Mouse (Mus musculus) lung, postnatal 25 days (tissue): Measurements from ENCODE around the gene Ppp1r13b.

ENCODE experiments used
- DNase-seq: peaks from one replicate; pipeline ENCODE4 v3.0.0; 2022; ENCODE audit warnings: low spot score

The Ppp1r13b gene

DNA sequence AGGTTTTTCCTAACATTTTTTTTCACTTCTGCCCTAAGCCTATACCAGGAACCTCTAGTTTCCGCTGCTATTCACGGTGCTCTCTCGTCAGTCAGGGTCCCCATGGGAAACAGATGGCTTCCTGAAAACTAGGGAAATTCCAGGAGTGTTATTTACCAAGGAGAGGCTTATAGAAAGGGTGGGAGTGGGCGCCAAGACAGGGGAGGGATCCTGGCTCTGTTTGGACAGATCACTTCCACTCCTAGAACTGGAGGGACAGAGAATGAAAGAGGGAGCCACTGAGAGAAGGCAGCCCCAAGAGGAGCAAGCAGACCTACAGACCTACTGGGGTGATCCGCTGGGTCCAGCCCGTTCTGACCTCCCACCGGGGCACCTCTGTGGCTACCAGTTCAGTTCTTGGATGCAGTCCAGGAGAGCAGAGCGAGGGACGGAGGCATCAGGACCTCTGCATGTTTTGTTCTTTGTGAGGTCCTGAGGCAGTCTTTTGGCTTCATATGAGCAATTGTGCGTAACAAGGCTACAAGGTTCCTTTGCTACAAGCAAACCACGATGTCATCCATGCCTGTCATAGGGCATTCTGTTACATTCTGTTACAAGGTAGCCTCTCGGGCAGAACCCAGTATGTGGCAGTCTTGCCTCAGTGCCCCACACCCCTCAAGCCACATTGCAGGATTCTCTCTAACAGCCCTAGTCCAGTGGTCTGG, 8.8 kb upstream of the Ppp1r13b start:
- no peak for DNase-seq

DNA sequence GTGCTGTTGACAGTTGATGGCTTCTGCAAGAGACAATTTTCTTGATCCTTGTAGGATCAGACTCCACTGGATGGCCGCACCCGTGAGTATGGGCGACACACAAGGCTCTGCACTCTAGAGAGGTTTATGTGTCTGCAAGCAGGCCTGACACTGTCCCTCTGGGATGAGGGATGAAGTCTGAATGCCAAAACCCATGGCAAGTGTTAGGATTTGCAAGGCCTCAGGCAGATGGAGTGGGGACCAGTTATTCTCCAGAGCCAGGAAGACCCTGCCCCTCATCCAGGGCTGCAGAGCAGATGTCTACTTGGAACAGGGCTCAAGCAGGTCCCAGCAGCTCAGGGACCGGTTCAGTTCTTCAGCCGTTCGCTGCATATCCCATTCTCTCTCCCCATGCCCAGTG, 7.9 kb upstream of the Ppp1r13b start:
- no peak for DNase-seq

DNA sequence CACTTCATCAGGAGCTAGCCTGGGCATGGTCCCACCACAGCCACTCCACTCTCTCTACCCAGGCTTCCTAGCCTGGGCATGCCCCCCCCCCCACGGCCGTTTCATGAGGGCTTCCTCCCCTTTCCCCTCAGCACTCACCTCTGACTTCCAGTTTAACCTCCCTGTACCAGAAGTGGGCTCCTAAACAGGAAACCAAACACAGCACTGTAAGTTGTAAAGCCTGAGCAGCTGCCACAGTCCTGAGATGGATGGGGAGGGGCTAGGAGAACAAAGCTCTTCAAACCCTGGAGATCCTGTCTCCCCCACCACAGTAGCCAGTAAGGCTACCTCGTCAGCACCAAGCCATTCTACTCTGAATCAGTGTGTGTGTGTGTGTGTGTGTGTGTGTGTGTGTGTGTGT, 6.1 kb upstream of the Ppp1r13b start:
- no peak for DNase-seq

DNA sequence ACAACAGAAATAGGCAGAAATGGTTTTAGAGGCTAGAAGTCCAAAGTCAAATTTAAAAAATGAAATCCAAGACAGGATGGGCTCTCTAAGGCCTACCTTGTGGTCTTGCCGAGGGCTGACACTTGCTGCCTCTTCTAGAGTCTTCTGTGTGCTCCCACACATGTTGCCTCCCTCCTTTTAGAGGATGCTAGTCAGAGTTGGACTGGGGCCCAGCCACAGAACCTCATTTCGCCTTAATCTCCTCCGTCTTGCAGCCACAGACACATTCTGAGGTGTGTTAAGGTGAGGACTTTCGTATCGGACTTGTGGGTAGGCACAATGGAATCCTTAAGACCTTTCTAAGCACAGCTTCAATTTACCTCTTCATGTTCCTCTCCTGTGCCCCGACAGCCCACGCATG, 4.9 kb upstream of the Ppp1r13b start:
- DNase-seq: no peak

DNA sequence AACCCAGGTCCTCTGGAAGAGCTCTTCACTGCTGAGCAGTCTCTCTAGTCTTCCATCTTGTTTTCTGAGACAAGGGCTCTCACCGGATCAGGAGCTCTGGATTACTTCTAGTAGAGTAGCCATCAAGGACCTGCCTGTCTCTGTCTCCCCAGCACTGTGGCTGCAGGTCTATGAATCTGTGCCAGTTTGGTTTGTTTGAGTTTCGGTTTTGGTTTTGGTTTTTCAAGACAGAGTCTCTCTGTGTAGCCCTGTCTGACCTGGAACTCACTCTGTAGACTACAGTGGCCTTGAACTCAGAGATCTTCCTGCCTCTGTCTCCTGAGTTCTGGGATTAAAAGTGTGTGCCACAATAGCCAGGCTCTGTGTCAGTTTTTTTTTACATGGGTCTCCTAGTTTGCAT, 3.9 kb upstream of the Ppp1r13b start:
- DNase-seq: no peak

DNA sequence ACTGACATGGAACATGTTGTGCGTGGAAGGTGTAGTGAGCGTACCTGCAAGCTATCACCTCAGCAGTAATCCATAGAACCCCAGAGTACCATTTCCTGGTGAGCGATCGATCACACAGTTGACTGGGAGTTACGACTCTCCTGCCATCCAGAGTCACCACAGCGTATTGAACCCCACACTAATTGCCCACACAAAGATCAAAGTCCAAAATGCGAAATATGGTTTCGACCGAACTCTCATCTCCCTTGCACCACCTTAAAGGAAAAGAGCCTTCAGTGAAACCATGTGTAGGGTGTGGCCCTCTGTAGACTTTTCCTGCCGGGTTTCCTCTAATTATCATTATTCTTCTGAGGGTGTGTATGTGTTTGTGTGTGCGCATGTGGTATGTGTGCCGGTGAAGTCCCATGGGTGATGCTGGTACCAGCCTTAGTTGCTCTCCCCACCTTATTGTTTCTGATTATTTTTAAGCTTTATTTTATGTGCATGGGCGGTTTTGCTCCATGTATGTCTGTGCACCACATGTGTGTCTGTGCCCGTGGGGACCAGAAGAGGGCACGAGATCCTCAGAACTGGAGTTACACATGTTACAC, 3.4 kb upstream of the Ppp1r13b start:
- DNase-seq: no peak

DNA sequence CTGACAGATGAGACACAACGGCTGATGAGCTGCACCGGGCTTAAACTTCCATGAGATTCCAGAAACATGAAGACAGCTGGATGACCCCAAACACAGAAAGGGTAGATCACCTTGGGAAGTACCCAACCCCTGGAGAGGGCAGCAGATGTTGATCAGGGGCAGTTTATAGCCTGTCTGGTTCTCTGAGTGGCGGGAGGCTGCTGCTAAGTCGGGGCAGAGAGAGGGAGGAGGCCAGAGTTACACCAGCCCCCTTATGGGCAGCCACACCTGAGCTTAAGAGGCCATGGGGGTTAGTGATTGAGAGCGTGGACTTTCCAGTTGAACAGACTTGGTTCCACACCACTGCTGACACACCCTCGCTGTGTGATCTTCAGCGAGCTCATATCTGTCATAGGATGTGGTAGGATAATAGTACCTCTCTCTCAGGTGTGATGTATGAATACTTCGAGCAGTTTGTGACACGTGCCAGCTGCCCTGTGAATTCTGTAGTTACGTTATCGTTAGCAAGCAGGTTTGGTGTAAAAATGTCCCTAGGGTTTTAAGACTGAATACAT, 1.2 kb upstream of the Ppp1r13b start:
- no peak for DNase-seq

DNA sequence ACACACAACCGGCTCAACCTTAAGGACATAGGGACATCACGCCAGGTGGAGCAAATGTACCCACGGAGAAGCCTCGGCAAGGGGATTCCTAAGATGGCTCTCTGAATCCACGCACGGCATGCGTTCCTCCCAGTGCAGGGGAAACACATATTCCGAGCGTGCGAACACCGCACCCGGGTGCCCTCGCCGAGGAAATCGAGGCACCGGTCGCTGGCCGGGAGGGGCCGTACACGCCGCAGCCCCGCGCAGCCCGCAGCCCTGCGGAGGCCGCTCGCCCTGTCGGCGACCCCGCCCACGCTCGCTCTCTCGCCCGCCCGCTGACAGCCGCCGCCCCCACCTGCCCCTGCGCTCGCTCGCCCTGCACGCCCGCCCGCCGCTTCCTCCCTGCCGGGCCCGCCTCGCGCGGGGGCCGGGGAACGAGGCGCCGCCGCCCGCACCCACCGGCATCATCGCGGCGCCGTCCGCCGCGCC, 454 bp downstream of the Ppp1r13b start:
- DNase-seq: peak; percentile 73

DNA sequence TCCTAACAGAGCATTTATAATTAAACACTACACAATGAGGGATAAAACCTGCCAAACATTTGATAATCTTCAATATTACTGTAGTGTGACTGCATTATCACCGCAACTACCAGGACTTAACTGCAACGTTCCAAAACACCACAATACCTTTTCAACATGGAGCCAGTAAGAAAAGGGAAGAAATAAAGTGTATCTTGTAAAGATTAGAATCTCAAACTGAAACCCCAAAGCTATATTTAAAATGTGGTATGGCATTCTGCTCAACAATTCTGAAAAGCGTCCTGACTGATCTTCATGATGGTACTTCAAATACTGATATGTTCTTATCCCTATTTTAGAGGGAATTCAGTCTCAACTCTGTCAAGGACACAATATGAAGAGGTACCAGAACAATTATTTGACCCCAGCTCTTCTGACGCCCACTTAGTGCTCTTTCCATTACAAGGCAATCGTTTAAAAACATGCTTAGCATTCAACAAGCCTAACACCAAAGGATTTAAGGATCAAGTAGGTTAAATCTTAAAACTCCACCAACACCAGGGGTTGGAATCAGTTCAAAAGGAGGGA, 1.5 kb downstream of the Ppp1r13b start:
- no peak for DNase-seq

DNA sequence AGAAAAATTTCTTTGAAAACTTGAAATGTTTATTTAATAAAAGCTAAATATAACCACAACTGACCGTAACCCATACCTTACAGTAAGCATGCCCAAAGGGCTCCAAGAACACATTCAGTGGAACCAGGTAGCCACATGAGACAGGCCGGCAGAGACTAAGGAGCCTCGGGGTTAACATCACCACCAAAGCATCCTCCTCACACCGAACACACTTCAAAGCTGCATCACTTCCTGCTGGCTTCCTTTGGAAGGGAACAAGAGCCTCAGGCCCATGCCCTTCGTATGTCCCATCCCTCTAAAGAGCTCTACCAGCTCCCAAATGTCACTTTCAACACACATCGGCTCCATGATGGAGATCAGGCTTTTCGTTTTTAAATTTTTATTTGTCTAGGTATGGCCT, 5.4 kb downstream of the Ppp1r13b start:
- no peak for DNase-seq

DNA sequence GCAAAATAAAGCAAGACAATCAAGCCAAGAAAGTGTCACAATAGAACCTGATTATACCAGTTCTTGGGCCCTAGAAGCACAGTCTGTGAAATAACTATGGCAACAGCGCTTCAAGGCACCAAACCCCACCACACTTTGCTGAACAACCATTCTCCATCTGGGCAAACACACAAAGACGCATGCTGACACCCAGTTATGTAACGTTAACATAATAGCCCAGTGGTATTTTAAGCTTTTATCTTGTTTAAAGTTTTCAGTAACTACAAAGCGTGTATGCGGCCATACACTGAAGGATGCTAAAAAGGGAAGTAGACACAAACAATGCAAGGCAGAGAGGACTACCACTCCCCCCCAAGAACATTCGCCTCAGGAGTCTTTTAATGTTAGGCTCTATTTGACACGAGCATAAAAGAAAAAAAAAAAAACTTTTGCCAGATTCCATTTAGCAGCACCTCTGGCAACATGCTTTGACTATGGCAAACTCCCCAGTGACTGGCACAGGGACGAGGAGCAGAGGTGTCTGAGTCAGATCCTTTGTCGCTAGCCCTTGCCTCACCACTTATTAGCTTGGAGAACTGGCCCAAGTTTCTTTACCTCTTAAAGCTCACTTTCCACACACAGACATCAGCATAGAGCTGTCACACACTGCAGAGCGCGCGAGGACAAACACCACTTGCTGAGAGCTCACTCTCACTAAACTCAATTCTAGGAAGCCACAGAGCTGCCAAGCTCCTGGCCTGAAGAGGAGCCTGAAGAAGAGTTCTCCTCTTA, 6.6 kb downstream of the Ppp1r13b start:
- DNase-seq: no peak

DNA sequence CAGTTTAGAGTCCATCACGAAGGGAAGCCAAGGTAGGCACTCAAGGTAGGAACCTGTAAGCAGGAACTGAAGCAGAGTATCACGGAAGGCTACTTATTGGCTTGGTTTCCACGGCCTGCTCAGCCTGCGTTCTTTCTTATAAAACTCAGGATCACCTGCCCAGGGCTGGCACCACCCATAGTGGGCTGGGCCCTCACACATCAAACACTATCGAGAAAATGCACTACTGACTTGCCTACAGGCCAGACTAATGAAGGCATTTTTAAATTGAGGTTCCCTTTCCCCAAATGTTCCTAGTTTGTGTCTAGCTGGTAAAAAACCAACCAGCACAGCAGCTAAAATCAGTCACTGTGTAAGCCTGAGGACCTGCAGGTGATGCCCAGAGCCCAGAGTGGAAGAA, 8.3 kb downstream of the Ppp1r13b start:
- no peak for DNase-seq

DNA sequence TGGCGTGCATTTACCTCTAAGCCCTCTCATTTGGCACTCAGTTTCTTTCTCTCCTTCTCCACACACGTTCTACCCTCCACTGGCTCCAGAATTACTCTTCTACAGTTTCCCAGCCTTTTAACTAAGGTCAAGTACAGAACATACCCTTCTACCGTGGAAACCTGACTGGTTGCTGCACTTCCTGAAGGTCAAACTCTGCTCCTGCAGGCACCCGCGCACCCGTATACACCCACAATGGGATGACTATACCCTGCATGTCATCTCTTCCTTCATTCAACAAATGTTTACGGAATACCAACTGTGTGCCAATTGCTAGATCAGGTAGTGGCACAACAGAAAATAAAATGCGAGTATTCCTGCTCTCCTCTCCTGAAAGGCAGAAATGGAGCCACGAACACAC, 9.2 kb downstream of the Ppp1r13b start:
- no peak for DNase-seq

DNA sequence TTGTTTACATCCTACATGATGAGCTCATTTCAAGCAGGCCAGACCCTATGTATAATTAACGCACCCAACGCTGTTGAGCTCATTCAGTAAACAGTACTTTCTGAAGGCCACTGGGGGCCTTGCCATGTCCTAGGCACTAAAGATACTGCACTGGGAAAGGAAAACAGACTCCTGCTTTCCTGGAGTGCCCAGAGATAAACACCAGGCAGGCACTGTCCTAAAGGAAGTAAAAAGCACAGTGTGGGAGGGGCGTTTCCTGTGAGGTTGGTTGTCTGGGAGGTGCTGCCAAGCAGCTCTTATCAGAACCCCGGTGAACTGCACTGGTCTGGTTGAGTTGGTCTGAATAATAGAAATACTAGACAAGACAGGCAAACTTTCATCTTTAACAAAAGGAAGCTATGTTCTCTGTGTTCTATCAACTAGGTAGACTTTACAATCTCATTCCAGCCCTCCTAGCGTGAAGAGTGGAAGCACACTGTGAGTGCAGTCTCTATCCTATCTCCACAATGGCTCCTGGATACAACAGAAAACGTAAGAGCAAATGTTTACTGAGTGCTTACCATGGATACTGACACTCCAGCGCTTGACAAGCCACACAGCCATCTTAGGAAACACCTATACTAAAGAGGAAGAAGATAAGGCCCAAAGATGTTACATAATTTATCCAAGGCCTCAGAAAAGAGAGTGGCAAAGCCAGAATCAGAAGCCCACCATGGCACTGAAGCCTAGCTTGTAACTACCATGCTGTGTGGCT, 10.8 kb downstream of the Ppp1r13b start:
- DNase-seq: peak; percentile 89

DNA sequence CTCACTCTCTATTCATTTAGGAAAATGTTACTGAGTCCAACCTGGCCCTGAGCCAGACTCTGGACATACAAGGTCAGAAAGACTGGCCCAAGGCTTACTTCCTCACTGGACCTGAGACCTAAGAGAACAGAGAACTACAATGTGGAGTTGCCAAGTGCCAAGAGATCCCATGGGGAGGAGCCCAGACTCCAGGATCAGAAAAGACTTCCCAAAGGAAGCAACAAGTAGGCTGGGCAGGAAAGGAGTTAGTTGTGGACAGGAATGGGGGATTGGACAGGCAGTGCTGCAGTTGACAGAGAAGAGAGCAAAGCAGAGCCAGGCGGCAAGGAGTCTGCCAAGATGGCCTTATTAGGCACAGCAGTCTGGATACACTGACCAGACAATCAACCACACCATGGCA, 13.8 kb downstream of the Ppp1r13b start:
- peak; percentile 88 for DNase-seq

DNA sequence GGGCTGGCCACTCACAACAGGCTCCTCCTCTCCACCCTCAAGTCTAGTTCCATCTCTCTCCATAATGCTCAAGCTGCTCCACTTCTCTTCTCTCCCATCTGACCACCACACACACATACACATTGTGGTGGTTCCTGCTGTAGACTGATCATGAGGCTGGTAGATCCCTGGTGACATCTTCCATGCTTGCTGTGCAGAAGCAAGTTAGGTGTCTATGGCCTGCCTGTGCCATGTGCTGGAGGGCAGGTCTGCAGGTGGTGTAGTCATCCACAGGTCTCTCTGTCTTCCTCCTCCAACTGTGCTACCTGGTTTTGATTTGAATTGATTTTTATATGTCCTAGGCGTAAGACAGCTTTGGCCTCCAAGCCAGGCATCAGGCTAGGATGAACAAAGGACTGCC, 14.9 kb downstream of the Ppp1r13b start:
- DNase-seq: no peak

DNA sequence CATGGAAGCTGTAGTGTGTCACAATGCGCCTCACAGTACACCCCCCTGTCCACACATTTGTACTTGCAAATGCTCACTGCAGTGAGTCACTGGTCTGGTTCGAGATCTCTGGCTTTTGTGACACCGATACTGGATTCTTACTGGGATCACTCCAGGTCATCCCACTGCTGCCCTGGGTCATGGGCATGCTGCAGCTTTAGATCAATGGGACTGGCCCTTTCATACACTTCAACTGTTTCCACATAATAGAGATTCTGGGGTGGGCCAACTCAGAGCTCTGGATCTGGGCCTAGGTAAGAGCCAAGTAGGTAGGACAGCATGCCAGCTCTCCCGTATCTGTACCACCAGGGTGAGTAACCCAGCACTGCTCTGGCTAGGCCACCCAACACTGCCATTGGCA, 16.1 kb downstream of the Ppp1r13b start:
- DNase-seq: no peak

DNA sequence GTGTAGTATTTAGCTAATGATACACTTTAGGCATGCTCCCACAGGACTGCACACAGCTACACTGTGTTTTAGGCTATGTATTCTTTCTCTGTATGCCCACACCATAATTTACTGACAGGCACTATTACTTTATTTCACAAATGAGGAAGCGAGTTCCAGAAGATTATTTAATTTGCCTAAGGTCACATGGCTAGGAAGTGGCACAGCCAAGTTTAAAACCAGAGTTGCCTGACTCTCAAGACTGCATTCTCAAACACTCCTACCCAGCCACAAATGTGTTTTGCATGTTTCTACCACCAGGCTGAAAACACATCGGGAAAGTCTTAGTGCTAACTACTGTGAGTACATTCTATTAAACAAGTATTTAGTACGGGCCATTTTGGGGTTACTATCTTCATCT, 18.7 kb downstream of the Ppp1r13b start:
- peak; percentile 64 for DNase-seq

DNA sequence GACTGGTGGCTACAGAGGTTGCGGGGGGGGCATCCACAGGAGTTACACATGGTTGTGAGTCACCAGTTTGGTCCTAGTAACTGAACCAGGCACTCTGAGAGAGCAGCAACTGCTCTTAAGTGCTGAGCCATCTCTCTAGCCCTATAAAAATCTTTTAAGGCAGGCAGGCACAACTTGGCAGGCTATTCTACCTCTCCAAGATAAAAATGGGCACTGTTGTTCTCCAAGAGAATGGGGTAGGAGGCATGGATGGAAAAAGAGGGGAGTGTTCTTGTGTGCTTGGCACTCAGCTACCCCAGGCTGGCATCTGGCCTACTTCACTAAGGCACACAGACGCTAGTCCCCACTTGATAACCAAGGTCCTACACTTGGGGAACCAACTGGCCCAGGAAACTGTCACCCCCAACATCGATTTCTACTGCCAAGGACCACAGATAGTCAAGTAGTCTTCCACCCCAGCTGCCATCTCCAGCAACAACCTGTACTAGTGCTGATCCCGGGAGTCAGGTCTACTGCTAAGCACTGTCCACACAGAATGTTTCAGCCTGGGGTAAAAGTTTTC, 19.5 kb downstream of the Ppp1r13b start:
- no peak for DNase-seq

DNA sequence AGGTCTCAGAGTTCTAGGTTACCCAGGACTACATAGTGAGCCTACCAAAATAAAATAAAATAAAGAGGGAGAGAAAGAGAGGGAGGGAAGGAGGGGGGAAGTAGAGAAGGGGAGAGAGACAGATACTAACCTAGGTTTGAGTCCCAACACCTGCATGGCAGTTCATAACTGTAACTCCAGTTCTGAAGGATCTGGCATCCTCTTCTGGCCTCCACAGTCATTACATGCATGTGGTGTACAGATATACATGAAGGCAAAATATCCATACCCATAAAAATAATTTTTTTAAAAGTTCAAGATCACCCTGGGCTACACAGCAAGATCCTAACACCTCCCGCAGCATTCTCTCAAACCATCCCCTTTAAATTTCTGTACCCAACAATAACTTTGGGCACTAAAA, 20.9 kb downstream of the Ppp1r13b start:
- DNase-seq: no peak

DNA sequence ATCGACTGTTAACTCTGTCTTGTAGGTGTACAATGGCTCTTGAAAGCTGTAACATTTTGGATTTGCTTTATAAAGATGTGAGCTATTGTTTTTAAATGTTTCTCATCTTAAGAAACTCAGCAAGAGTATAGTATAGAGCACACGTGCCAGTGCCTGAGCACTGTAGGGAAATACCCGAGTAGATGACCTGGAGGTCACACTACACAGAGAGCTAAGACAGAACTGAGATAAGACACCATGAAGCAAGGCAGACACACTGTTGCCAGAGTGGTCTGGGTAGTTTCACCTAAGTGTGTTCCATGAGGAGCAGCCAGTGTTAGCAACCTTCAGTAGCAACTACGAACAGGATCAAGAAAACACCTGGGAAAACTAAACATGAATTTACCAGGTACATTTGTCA, 25.1 kb downstream of the Ppp1r13b start:
- DNase-seq: no peak

DNA sequence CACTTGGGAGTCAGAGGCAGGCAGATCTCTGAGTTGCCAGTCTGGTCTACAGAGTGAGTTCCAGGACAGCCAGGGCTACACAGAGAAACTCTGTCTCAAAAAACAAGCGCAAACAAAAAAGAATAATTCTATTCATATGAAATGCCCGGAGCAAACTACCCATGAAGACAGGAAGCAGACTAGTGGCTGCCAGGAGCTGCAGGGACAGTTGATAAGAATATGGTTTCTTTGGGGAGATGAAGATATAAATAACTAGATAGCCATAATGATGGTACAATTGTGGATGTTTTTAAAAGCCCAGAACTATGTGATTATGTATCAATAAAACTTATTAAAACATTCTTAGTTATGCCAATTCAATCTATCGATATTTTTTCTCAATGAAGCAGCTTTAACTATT, 25.9 kb downstream of the Ppp1r13b start:
- no peak for DNase-seq
